Mouse (Mus musculus): ENCODE measurements at regions not wholly inside any gene's neighbourhood (a gene's known extent, or its start where the extent isn't known, plus 50 kb on each side); places are given as distances from the start of the nearest gene placed in this dataset.

- no peak for DNase-seq
Measured at GRCm38 (mm10) chr9:117863944-117864343, 176.4 kb upstream of the Azi2 start.

- DNase-seq = no peak
Measured at GRCm38 (mm10) chr9:117863318-117863717, 177.0 kb upstream of the Azi2 start.

GRCm38 (mm10) chr9:117859580-117860045 lies 180.7 kb upstream of the Azi2 start:
- peak; percentile 77 for DNase-seq

GRCm38 (mm10) chr9:117843531-117843930 lies 196.8 kb upstream of the Azi2 start:
- no peak for DNase-seq

GRCm38 (mm10) chr9:117836696-117837380 lies 203.5 kb upstream of the Azi2 start:
- no peak for DNase-seq

GRCm38 (mm10) chr9:117833586-117833985 lies 203.9 kb upstream of the Rbms3 start:
- no peak for DNase-seq

- DNase-seq = peak; percentile 9
Measured at GRCm38 (mm10) chr9:117814661-117815060, 184.9 kb upstream of the Rbms3 start.

- DNase-seq = peak; percentile 57
Measured at GRCm38 (mm10) chr9:117813216-117813615, 183.5 kb upstream of the Rbms3 start.

GRCm38 (mm10) chr9:117805812-117806211 lies 176.1 kb upstream of the Rbms3 start:
- no peak for DNase-seq

GRCm38 (mm10) chr9:117784186-117784591 lies 154.5 kb upstream of the Rbms3 start:
- no peak for DNase-seq

- no peak for DNase-seq
Measured at GRCm38 (mm10) chr9:117754651-117755050, 124.9 kb upstream of the Rbms3 start.

- peak; percentile 48 for DNase-seq
Measured at GRCm38 (mm10) chr9:117753466-117753865, 123.8 kb upstream of the Rbms3 start.

GRCm38 (mm10) chr9:117744906-117745305 lies 115.2 kb upstream of the Rbms3 start:
- DNase-seq = no peak

- no peak for DNase-seq
Measured at GRCm38 (mm10) chr9:117729366-117729765, 99.7 kb upstream of the Rbms3 start.

GRCm38 (mm10) chr9:117720161-117720598 lies 90.5 kb upstream of the Rbms3 start:
- peak; percentile 70 for DNase-seq

GRCm38 (mm10) chr9:117717346-117717745 lies 87.6 kb upstream of the Rbms3 start:
- DNase-seq = no peak

GRCm38 (mm10) chr9:117716476-117716875 lies 86.8 kb upstream of the Rbms3 start:
- DNase-seq = peak; percentile 52

GRCm38 (mm10) chr9:117714741-117715675 lies 85.3 kb upstream of the Rbms3 start:
- DNase-seq = peak; percentile 72

- DNase-seq = no peak
Measured at GRCm38 (mm10) chr9:117713121-117713520, 83.4 kb upstream of the Rbms3 start.

- no peak for DNase-seq
Measured at GRCm38 (mm10) chr9:117711793-117712192, 82.1 kb upstream of the Rbms3 start.

- DNase-seq = no peak
Measured at GRCm38 (mm10) chr9:117710966-117711365, 81.3 kb upstream of the Rbms3 start.

GRCm38 (mm10) chr9:117709677-117710076 lies 80.0 kb upstream of the Rbms3 start:
- no peak for DNase-seq

- no peak for DNase-seq
Measured at GRCm38 (mm10) chr9:117693001-117693400, 63.3 kb upstream of the Rbms3 start.

GRCm38 (mm10) chr9:117692486-117692885 lies 62.8 kb upstream of the Rbms3 start:
- no peak for DNase-seq

Measured in lung, postnatal 10 days (tissue).